Mouse (Mus musculus) heart, adult 2 months (tissue): Measurements from ENCODE around the gene Cadm2.

Experiments
- CTCF ChIP-seq: fragments of 200-600 bp; IDR thresholded peaks from 2 replicates; pipeline ENCODE4 v1.8.1; 2022; ENCODE audit warnings: antibody characterized with exemption, mild to moderate bottlenecking, moderate library complexity
- POLR2A ChIP-seq: fragments of 200-500 bp; IDR thresholded peaks from 2 replicates; pipeline ENCODE4 v1.6.1; 2011; ENCODE audit warnings: mild to moderate bottlenecking, low read depth, low read length, control low read depth; ENCODE audit not compliant: insufficient read depth

- TF ChIP-seq CTCF: no peak
- TF ChIP-seq POLR2A: no peak
Measured at GRCm38 (mm10) chr16:67348011-67348410, 272.7 kb downstream of the Cadm2 start.
